Mouse (Mus musculus): ENCODE measurements at regions not wholly inside any gene's neighbourhood (a gene's known extent, or its start where the extent isn't known, plus 50 kb on each side); places are given as distances from the start of the nearest gene placed in this dataset.
A peak's percentile ranks its signal among the peaks of the same experiment; 100 is the strongest.

DNA sequence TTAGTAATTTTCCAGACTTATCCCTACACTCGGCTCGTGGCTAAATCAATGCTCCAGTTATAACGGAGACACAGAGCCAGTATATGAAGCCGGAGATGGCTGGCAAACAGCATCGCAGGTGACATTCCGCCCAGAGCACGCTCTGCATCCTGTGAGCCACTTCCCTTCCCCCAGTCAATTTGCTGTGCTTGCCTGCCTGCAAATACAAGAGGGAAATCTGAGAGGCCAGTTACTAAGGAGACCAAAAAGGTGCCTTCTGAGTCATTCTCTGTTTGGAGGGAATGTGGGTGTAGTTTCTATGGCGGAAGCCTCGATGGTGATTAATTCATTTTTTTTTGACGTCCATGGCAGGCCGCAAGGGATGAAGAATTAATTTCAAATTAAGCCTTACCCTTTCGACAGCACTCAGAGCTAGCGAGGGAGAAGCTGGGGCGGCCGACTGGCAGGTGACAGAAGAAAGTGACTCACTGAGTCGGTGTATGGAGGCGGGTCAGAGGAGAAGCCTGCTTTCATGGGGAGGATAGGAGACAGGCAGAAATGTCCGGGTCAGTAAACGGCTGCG, 159.5 kb upstream of the Fndc3a start:
- H3K4me2 ChIP-seq (replicated peaks; ENCODE audit: low read depth, low read length, severe bottlenecking): peak overlapping the region; percentile 18; the same call in 1 of the 2 replicates
- H3K36me3 ChIP-seq (ENCODE audit: control insufficient read depth, insufficient read depth, low read length): no peaks in the 10 kb centered on the region
- DNase-seq (ENCODE audit: low spot score): no peak
- H3K27ac ChIP-seq (replicated peaks; ENCODE audit: low read depth, low read length): no peak overlapping the region; the same call in 1 of the 2 replicates
- peak; percentile 57 for ATAC-seq (ENCODE audit: low FRiP score, low read depth)
- H3K9ac ChIP-seq (ENCODE audit: low read depth, low read length, severe bottlenecking): no peak overlapping the region
- 43% methylated on average over 20 of the region's 20 CpGs for WGBS
- no peaks in the 10 kb centered on the region for H3K27me3 ChIP-seq (ENCODE audit: control insufficient read depth, insufficient read depth, low read length)
- no peak overlapping the region for H3K4me3 ChIP-seq (replicated peaks; ENCODE audit: low read length)
- no peaks in the 10 kb centered on the region for H3K9me3 ChIP-seq (ENCODE audit: control insufficient read depth, low read length)
- TF ChIP-seq POLR2A (IDR thresholded peaks at IDR 0.05; ENCODE audit: borderline replicate concordance, extremely low read depth, insufficient read depth, insufficient read length): no peak
- H3K4me1 ChIP-seq (ENCODE audit: control insufficient read depth, insufficient read depth, low read length): no peaks in the 10 kb centered on the region; the same call in 1 of the 2 replicates

DNA sequence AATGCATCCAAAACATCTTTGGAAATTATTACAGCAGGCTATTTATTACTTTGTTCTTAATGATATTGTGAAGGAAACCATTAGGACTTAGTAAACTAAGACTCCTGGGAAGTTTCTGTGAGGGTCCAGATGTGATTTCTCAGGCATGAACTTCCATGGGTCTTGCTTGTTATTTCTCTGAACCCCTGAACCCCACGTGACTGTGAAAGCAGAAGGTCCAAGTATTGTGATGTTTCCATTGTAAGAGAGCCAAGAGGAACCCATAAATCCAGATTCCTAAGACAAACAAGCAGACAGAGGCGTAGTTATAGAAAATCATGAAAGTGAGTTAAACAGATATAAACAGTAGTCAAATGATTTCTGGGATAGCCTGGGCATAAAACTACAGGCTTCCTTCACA, 157.1 kb upstream of the Fndc3a start:
- H3K4me3 ChIP-seq (replicated peaks; ENCODE audit: low read length): no peak overlapping the region
- TF ChIP-seq POLR2A (IDR thresholded peaks at IDR 0.05; ENCODE audit: borderline replicate concordance, extremely low read depth, insufficient read depth, insufficient read length): no peak
- WGBS: 67% methylated on average over 2 of the region's 2 CpGs
- no peak overlapping the region for H3K9ac ChIP-seq (ENCODE audit: low read depth, low read length, severe bottlenecking)
- DNase-seq (ENCODE audit: low spot score): no peak
- H3K36me3 ChIP-seq (ENCODE audit: control insufficient read depth, insufficient read depth, low read length): no peaks in the 10 kb centered on the region
- H3K27ac ChIP-seq (replicated peaks; ENCODE audit: low read depth, low read length): no peak overlapping the region
- H3K4me2 ChIP-seq (replicated peaks; ENCODE audit: low read depth, low read length, severe bottlenecking): no peak overlapping the region
- no peaks in the 10 kb centered on the region; the same call in 1 of the 2 replicates for H3K4me1 ChIP-seq (ENCODE audit: control insufficient read depth, insufficient read depth, low read length)
- no peak for ATAC-seq (ENCODE audit: low FRiP score, low read depth)
- H3K9me3 ChIP-seq (ENCODE audit: control insufficient read depth, low read length): no peaks in the 10 kb centered on the region
- no peaks in the 10 kb centered on the region for H3K27me3 ChIP-seq (ENCODE audit: control insufficient read depth, insufficient read depth, low read length)

GRCm38 (mm10) chr14:72865531-72865930, 155.7 kb upstream of the Fndc3a start:
- no peak overlapping the region for H3K4me3 ChIP-seq (replicated peaks; ENCODE audit: low read length)
- H3K4me2 ChIP-seq (replicated peaks; ENCODE audit: low read depth, low read length, severe bottlenecking): no peak overlapping the region
- H3K36me3 ChIP-seq (ENCODE audit: control insufficient read depth, insufficient read depth, low read length): no peaks in the 10 kb centered on the region
- ATAC-seq (ENCODE audit: low FRiP score, low read depth) (no peak), DNase-seq (ENCODE audit: low spot score) (no peak)
- no peak for TF ChIP-seq POLR2A (IDR thresholded peaks at IDR 0.05; ENCODE audit: borderline replicate concordance, extremely low read depth, insufficient read depth, insufficient read length)
- no peaks in the 10 kb centered on the region for H3K9me3 ChIP-seq (ENCODE audit: control insufficient read depth, low read length)
- H3K27ac ChIP-seq (replicated peaks; ENCODE audit: low read depth, low read length): no peak overlapping the region
- no peaks in the 10 kb centered on the region for H3K27me3 ChIP-seq (ENCODE audit: control insufficient read depth, insufficient read depth, low read length)
- H3K9ac ChIP-seq (ENCODE audit: low read depth, low read length, severe bottlenecking): no peak overlapping the region
- H3K4me1 ChIP-seq (ENCODE audit: control insufficient read depth, insufficient read depth, low read length): no peaks in the 10 kb centered on the region; the same call in 1 of the 2 replicates

DNA sequence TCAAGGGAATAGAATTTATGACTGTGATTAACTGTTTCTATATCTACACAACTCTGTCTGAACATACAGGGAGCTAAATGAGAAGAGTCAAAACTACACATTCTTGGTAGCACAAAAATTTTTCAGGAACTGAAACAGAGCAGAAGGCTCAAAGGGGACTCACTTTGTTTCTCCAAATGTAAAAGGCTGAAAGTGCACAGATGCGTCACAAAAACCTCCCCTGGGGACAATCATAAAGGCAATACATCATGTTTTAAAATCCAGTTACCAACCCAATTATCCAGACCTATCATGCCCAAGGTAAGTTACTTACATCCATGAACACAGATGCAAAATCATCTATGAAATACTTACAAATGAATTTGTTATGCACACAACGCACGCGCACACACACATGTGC, 155.0 kb upstream of the Fndc3a start:
- Histone ChIP-seq H3K27ac (replicated peaks; ENCODE audit: low read depth, low read length) (no peak overlapping the region), H3K36me3 (ENCODE audit: control insufficient read depth, insufficient read depth, low read length) (no peaks in the 10 kb centered on the region), H3K4me1 (ENCODE audit: control insufficient read depth, insufficient read depth, low read length) (no peaks in the 10 kb centered on the region; the same call in 1 of the 2 replicates), H3K9me3 (ENCODE audit: control insufficient read depth, low read length) (no peaks in the 10 kb centered on the region), H3K4me3 (replicated peaks; ENCODE audit: low read length) (no peak overlapping the region), H3K27me3 (ENCODE audit: control insufficient read depth, insufficient read depth, low read length) (no peaks in the 10 kb centered on the region), H3K4me2 (replicated peaks; ENCODE audit: low read depth, low read length, severe bottlenecking) (no peak overlapping the region), H3K9ac (ENCODE audit: low read depth, low read length, severe bottlenecking) (no peak overlapping the region)
- WGBS: 88% methylated on average over 4 of the region's 4 CpGs
- DNase-seq (ENCODE audit: low spot score): no peak
- TF ChIP-seq POLR2A (IDR thresholded peaks at IDR 0.05; ENCODE audit: borderline replicate concordance, extremely low read depth, insufficient read depth, insufficient read length): no peak
- no peak for ATAC-seq (ENCODE audit: low FRiP score, low read depth)

GRCm38 (mm10) chr14:72864130-72864529, 154.3 kb upstream of the Fndc3a start:
- WGBS: 67% methylated on average over 5 of the region's 5 CpGs
- ATAC-seq (ENCODE audit: low FRiP score, low read depth) (no peak), DNase-seq (ENCODE audit: low spot score) (no peak)
- no peak overlapping the region for H3K4me3 ChIP-seq (replicated peaks; ENCODE audit: low read length)
- H3K27ac ChIP-seq (replicated peaks; ENCODE audit: low read depth, low read length): no peak overlapping the region
- no peaks in the 10 kb centered on the region for H3K27me3 ChIP-seq (ENCODE audit: control insufficient read depth, insufficient read depth, low read length)
- no peaks in the 10 kb centered on the region for H3K9me3 ChIP-seq (ENCODE audit: control insufficient read depth, low read length)
- H3K36me3 ChIP-seq (ENCODE audit: control insufficient read depth, insufficient read depth, low read length): no peaks in the 10 kb centered on the region
- no peak for TF ChIP-seq POLR2A (IDR thresholded peaks at IDR 0.05; ENCODE audit: borderline replicate concordance, extremely low read depth, insufficient read depth, insufficient read length)
- no peak overlapping the region for H3K4me2 ChIP-seq (replicated peaks; ENCODE audit: low read depth, low read length, severe bottlenecking)
- H3K9ac ChIP-seq (ENCODE audit: low read depth, low read length, severe bottlenecking): no peak overlapping the region
- no peaks in the 10 kb centered on the region for H3K4me1 ChIP-seq (ENCODE audit: control insufficient read depth, insufficient read depth, low read length)

Data from limb, embryonic 14.5 days (tissue).